ENCODE assay signal across 9 mouse cellular contexts in the genomic region with DNA sequence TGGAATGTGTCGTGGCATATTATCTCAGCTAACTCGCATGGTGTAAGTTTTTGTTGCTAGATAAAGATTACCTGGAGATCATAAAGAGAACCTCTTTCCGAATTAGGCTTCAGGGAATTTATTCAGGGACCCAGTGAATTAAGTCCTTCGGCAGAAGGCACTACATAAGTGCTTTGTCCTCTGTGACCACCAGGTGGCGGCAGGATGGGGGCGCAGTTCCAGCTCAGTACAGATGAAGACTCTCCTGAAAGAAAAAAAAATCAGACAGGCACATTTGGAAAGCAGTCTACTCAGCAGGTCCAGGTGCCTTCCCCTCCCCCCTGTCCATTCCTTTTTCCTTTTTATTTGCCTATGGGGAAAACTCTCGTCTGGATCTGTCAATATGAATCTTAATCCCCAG. TPM values are rescaled to one million over a fixed set of nuclear protein-coding genes. Genes with fewer than 3 reads are reported as not detected.
A peak's percentile ranks its signal among the peaks of the same experiment; 100 is the strongest.
DNase-seq lines count a peak whose midpoint lies in the region; ATAC-seq and TF ChIP-seq lines count a peak whose summit lies in the region.
"Had no signal": no experiment of that assay in that cellular context is flagged by ENCODE, and none has a peak within 500 bp of the region (broad histone marks: within the 10 kb centered on the region; RNA-seq: fewer than 3 reads in every experiment).

No protein-coding gene starts in this region.

- no peak overlapping the region for H3K9ac ChIP-seq in midbrain, embryonic 16.5 days (ENCODE audit: low read depth, low read length)
- no peak overlapping the region for H3K9ac ChIP-seq in hindbrain, embryonic 14.5 days
- no peak overlapping the region for H3K9ac ChIP-seq in neural tube, embryonic 13.5 days
- H3K9ac ChIP-seq: heart, embryonic 13.5 days had no signal

- TF ChIP-seq POLR2A in bone marrow macrophage, adult 2 months (IDR thresholded peaks at IDR 0.05; ENCODE audit: borderline replicate concordance, low read depth, low read length) = no peak
- no peak for TF ChIP-seq POLR2A in embryonic fibroblast, embryonic 13.5 days (IDR thresholded peaks at IDR 0.05; ENCODE audit: low read depth, low read length)

- intact Hi-C loops in left cerebral cortex, postnatal 25 days (cut with DNase I) = loop anchor here (2.0 to 5.0 kb wide), 2 partner anchors 100 to 222 kb away; no protein-coding TSS in a partner anchor

- 12% methylated on average over 7 of the region's 7 CpGs for WGBS in midbrain, embryonic 10.5 days
- 7% methylated on average over 7 of the region's 7 CpGs for WGBS in midbrain, embryonic 16.5 days
- 8% methylated on average over 7 of the region's 7 CpGs for WGBS in hindbrain, embryonic 14.5 days
- WGBS in neural tube, embryonic 13.5 days = 10% methylated on average over 7 of the region's 7 CpGs

- ATAC-seq in midbrain, embryonic 16.5 days = no peak
- ATAC-seq in hindbrain, embryonic 14.5 days (ENCODE audit: low FRiP score) = no peak
- peak; percentile 63; the same call in 1 of the 2 replicates for ATAC-seq in neural tube, embryonic 13.5 days (ENCODE audit: low read depth)

- peak; percentile 61 for DNase-seq in midbrain, embryonic 10.5 days (ENCODE audit: low spot score)
- DNase-seq in hindbrain, embryonic 14.5 days (ENCODE audit: low spot score) = peak; percentile 73
- DNase-seq in left cerebral cortex, postnatal 25 days (ENCODE audit: low spot score in 2 of 2) = peak; percentile 65 to 77
- peak; percentile 64 for DNase-seq in thymus, postnatal 0 days (ENCODE audit: low spot score)

- no peaks in the 10 kb centered on the region for H3K9me3 ChIP-seq in midbrain, embryonic 10.5 days (replicated peaks)
- H3K9me3 ChIP-seq in midbrain, embryonic 16.5 days (replicated peaks; ENCODE audit: control insufficient read depth, low read length, poor library complexity, severe bottlenecking) = no peaks in the 10 kb centered on the region
- H3K9me3 ChIP-seq in hindbrain, embryonic 14.5 days (ENCODE audit: control insufficient read depth, low read length) = no peaks in the 10 kb centered on the region
- H3K9me3 ChIP-seq in neural tube, embryonic 13.5 days = no peaks in the 10 kb centered on the region
- H3K9me3 ChIP-seq: heart, embryonic 13.5 days had no signal

- TF ChIP-seq CTCF in bone marrow macrophage, adult 2 months (IDR thresholded peaks at IDR 0.05; ENCODE audit: low read depth, low read length) = peak; percentile 64
- peak; percentile 89 for TF ChIP-seq CTCF in embryonic fibroblast, embryonic 13.5 days (IDR thresholded peaks at IDR 0.05; ENCODE audit: borderline replicate concordance, insufficient read depth, low read length)

- no peak overlapping the region for H3K4me2 ChIP-seq in midbrain, embryonic 16.5 days (ENCODE audit: low read length)
- no peak overlapping the region for H3K4me2 ChIP-seq in hindbrain, embryonic 14.5 days (replicated peaks)
- H3K4me2 ChIP-seq in neural tube, embryonic 13.5 days = no peak overlapping the region
- H3K4me2 ChIP-seq: heart, embryonic 13.5 days had no signal

- H3K36me3 ChIP-seq in midbrain, embryonic 10.5 days = no peaks in the 10 kb centered on the region
- no peaks in the 10 kb centered on the region for H3K36me3 ChIP-seq in midbrain, embryonic 16.5 days (ENCODE audit: control insufficient read depth, insufficient read depth, low read length)
- no peaks in the 10 kb centered on the region for H3K36me3 ChIP-seq in hindbrain, embryonic 14.5 days (replicated peaks; ENCODE audit: control insufficient read depth, insufficient read depth)
- no peaks in the 10 kb centered on the region for H3K36me3 ChIP-seq in neural tube, embryonic 13.5 days
- H3K36me3 ChIP-seq: heart, embryonic 13.5 days had no signal

- no peak overlapping the region for H3K4me3 ChIP-seq in midbrain, embryonic 10.5 days
- no peak overlapping the region for H3K4me3 ChIP-seq in midbrain, embryonic 16.5 days (ENCODE audit: low read depth, low read length)
- H3K4me3 ChIP-seq in bone marrow macrophage, adult 2 months (ENCODE audit: insufficient read depth, low read length) = no peak overlapping the region
- H3K4me3 ChIP-seq in embryonic fibroblast, embryonic 13.5 days (ENCODE audit: insufficient read depth, low read length) = no peak overlapping the region
- no peak overlapping the region for H3K4me3 ChIP-seq in hindbrain, embryonic 14.5 days (replicated peaks; ENCODE audit: low read length)
- H3K4me3 ChIP-seq in neural tube, embryonic 13.5 days = no peak overlapping the region
- H3K4me3 ChIP-seq: heart, embryonic 13.5 days had no signal

- H3K4me1 ChIP-seq in midbrain, embryonic 10.5 days = peaks cover 12% of the 10 kb centered on the region
- no peaks in the 10 kb centered on the region for H3K4me1 ChIP-seq in midbrain, embryonic 16.5 days (ENCODE audit: control insufficient read depth, insufficient read depth, low read length)
- H3K4me1 ChIP-seq in bone marrow macrophage, adult 2 months (ENCODE audit: control insufficient read depth, insufficient read depth, low read length) = peaks cover 27% of the 10 kb centered on the region
- H3K4me1 ChIP-seq in embryonic fibroblast, embryonic 13.5 days (ENCODE audit: control insufficient read depth, insufficient read depth, low read length) = no peaks in the 10 kb centered on the region
- H3K4me1 ChIP-seq in hindbrain, embryonic 14.5 days (replicated peaks; ENCODE audit: control insufficient read depth, insufficient read depth, low read length) = no peaks in the 10 kb centered on the region
- H3K4me1 ChIP-seq in neural tube, embryonic 13.5 days (replicated peaks) = 0 out of 2 replicates have a peak, but pooled peaks cover 9% of the 10 kb centered on the region
- H3K4me1 ChIP-seq: heart, embryonic 13.5 days had no signal

- H3K27ac ChIP-seq in midbrain, embryonic 10.5 days (replicated peaks) = no peak overlapping the region
- H3K27ac ChIP-seq in midbrain, embryonic 16.5 days (ENCODE audit: low read length) = no peak overlapping the region
- no peak overlapping the region for H3K27ac ChIP-seq in bone marrow macrophage, adult 2 months (ENCODE audit: insufficient read depth, low read depth, low read length)
- no peak overlapping the region for H3K27ac ChIP-seq in embryonic fibroblast, embryonic 13.5 days (ENCODE audit: insufficient read depth, low read length)
- H3K27ac ChIP-seq in hindbrain, embryonic 14.5 days = no peak overlapping the region
- H3K27ac ChIP-seq in neural tube, embryonic 13.5 days (replicated peaks) = no peak overlapping the region
- H3K27ac ChIP-seq: heart, embryonic 13.5 days had no signal

- no peaks in the 10 kb centered on the region; the same call in 1 of the 2 replicates for H3K27me3 ChIP-seq in midbrain, embryonic 10.5 days (ENCODE audit: low read depth, poor library complexity, severe bottlenecking)
- H3K27me3 ChIP-seq in midbrain, embryonic 16.5 days (ENCODE audit: control insufficient read depth, insufficient read depth, low read depth, low read length) = no peaks in the 10 kb centered on the region
- no peaks in the 10 kb centered on the region for H3K27me3 ChIP-seq in hindbrain, embryonic 14.5 days (ENCODE audit: control insufficient read depth, insufficient read depth, low read length)
- H3K27me3 ChIP-seq in neural tube, embryonic 13.5 days = no peaks in the 10 kb centered on the region

RNA-seq across cellular contexts. Expression of gene Pkd2l1, which starts 2.9 kb away (rescaled TPM):
- polyA plus RNA-seq in midbrain, embryonic 10.5 days (2016; fragmentation: Nextera tagmentation; extraction: Ambion mirVana) = 0.15 TPM in 1 of 2 replicates, not detected in the other
- 0.10 and 0.28 TPM in 2 replicates for polyA plus RNA-seq in midbrain, embryonic 16.5 days (2015; fragmentation: Nextera tagmentation; extraction: Ambion mirVana)
- polyA plus RNA-seq in bone marrow macrophage, adult 2 months (2012; ENCODE audit: insufficient read depth, insufficient read length, missing spikeins) = not detected in 2 replicates
- not detected in 2 replicates for polyA plus RNA-seq in embryonic fibroblast, embryonic 13.5 days (2011; ENCODE audit: insufficient read length, low read depth, missing spikeins)
- 0.43 and 0.51 TPM in 2 replicates for polyA plus RNA-seq in hindbrain, embryonic 14.5 days (2014; fragmentation: Nextera tagmentation; extraction: Ambion mirVana)
- under 1 TPM; 0.14 to 0.16 TPM for total RNA-seq in left cerebral cortex, postnatal 25 days (2021)
- polyA plus RNA-seq in neural tube, embryonic 13.5 days (2015; fragmentation: Nextera tagmentation; extraction: Ambion mirVana) = 1.8 and 2.3 TPM in 2 replicates
- polyA plus RNA-seq in thymus, postnatal 0 days (2015; fragmentation: Nextera tagmentation; extraction: Ambion mirVana) = 0.10 and 0.16 TPM in 2 replicates

RNA-seq across cellular contexts. Expression of gene Scd3, which starts 7.9 kb away (rescaled TPM):
- polyA plus RNA-seq in midbrain, embryonic 10.5 days (2016; fragmentation: Nextera tagmentation; extraction: Ambion mirVana) = 0.17 and 0.30 TPM in 2 replicates
- polyA plus RNA-seq in midbrain, embryonic 16.5 days (2015; fragmentation: Nextera tagmentation; extraction: Ambion mirVana) = 6.9 and 8.1 TPM in 2 replicates
- not detected in 2 replicates for polyA plus RNA-seq in bone marrow macrophage, adult 2 months (2012; ENCODE audit: insufficient read depth, insufficient read length, missing spikeins)
- polyA plus RNA-seq in embryonic fibroblast, embryonic 13.5 days (2011; ENCODE audit: insufficient read length, low read depth, missing spikeins) = 0.17 and 0.23 TPM in 2 replicates
- polyA plus RNA-seq in hindbrain, embryonic 14.5 days (2014; fragmentation: Nextera tagmentation; extraction: Ambion mirVana) = 4.2 and 5.4 TPM in 2 replicates
- 1 to 10 TPM; 2.2 to 3.2 TPM for total RNA-seq in left cerebral cortex, postnatal 25 days (2021)
- 2.7 and 2.9 TPM in 2 replicates for polyA plus RNA-seq in neural tube, embryonic 13.5 days (2015; fragmentation: Nextera tagmentation; extraction: Ambion mirVana)
- 0.15 and 0.29 TPM in 2 replicates for polyA plus RNA-seq in thymus, postnatal 0 days (2015; fragmentation: Nextera tagmentation; extraction: Ambion mirVana)

RNA-seq across cellular contexts. Expression of gene Bloc1s2, which starts 48.9 kb away (rescaled TPM):
- 107 and 108 TPM in 2 replicates for polyA plus RNA-seq in midbrain, embryonic 10.5 days (2016; fragmentation: Nextera tagmentation; extraction: Ambion mirVana)
- polyA plus RNA-seq in midbrain, embryonic 16.5 days (2015; fragmentation: Nextera tagmentation; extraction: Ambion mirVana) = 161 and 164 TPM in 2 replicates
- polyA plus RNA-seq in bone marrow macrophage, adult 2 months (2012; ENCODE audit: insufficient read depth, insufficient read length, missing spikeins) = 55.9 and 58.7 TPM in 2 replicates
- 58.1 and 70.9 TPM in 2 replicates for polyA plus RNA-seq in embryonic fibroblast, embryonic 13.5 days (2011; ENCODE audit: insufficient read length, low read depth, missing spikeins)
- 164 and 173 TPM in 2 replicates for polyA plus RNA-seq in hindbrain, embryonic 14.5 days (2014; fragmentation: Nextera tagmentation; extraction: Ambion mirVana)
- total RNA-seq in left cerebral cortex, postnatal 25 days (2021) = 10 to 100 TPM; 62.9 to 65.0 TPM
- 168 and 171 TPM in 2 replicates for polyA plus RNA-seq in neural tube, embryonic 13.5 days (2015; fragmentation: Nextera tagmentation; extraction: Ambion mirVana)
- polyA plus RNA-seq in thymus, postnatal 0 days (2015; fragmentation: Nextera tagmentation; extraction: Ambion mirVana) = 121 and 128 TPM in 2 replicates

RNA-seq across cellular contexts. Expression of gene Cwf19l1, which starts 59.5 kb away (rescaled TPM):
- 38.9 and 42.1 TPM in 2 replicates for polyA plus RNA-seq in midbrain, embryonic 10.5 days (2016; fragmentation: Nextera tagmentation; extraction: Ambion mirVana)
- polyA plus RNA-seq in midbrain, embryonic 16.5 days (2015; fragmentation: Nextera tagmentation; extraction: Ambion mirVana) = 31.1 and 33.3 TPM in 2 replicates
- 18.5 and 19.2 TPM in 2 replicates for polyA plus RNA-seq in bone marrow macrophage, adult 2 months (2012; ENCODE audit: insufficient read depth, insufficient read length, missing spikeins)
- polyA plus RNA-seq in embryonic fibroblast, embryonic 13.5 days (2011; ENCODE audit: insufficient read length, low read depth, missing spikeins) = 18.0 and 18.9 TPM in 2 replicates
- polyA plus RNA-seq in hindbrain, embryonic 14.5 days (2014; fragmentation: Nextera tagmentation; extraction: Ambion mirVana) = 29.7 and 36.6 TPM in 2 replicates
- 10 to 100 TPM; 17.5 to 18.2 TPM for total RNA-seq in left cerebral cortex, postnatal 25 days (2021)
- polyA plus RNA-seq in neural tube, embryonic 13.5 days (2015; fragmentation: Nextera tagmentation; extraction: Ambion mirVana) = 29.8 and 36.7 TPM in 2 replicates
- 37.6 and 38.8 TPM in 2 replicates for polyA plus RNA-seq in thymus, postnatal 0 days (2015; fragmentation: Nextera tagmentation; extraction: Ambion mirVana)
